Comparison of ENCODE assay signal across 34 mouse cellular contexts in genomic region chr12:82362796-82363195, GRCm38 (mm10).
"Had no signal": no experiment of that assay in that cellular context is flagged by ENCODE, and none has a peak within 500 bp of the region (broad histone marks: within the 10 kb centered on the region; RNA-seq: fewer than 3 reads in every experiment).

No protein-coding gene starts in this region.

- H3K4me3 ChIP-seq: heart, embryonic 12.5 days; heart, embryonic 13.5 days; heart, embryonic 15.5 days; hindbrain, embryonic 10.5 days; hindbrain, embryonic 12.5 days; hindbrain, embryonic 13.5 days; hindbrain, embryonic 15.5 days; kidney, embryonic 15.5 days; layer of hippocampus, adult 2 months; left cerebral cortex, adult 2 months had no signal

- H3K27ac ChIP-seq: heart, embryonic 13.5 days; heart, embryonic 15.5 days; hindbrain, embryonic 10.5 days; hindbrain, embryonic 12.5 days; hindbrain, embryonic 13.5 days; hindbrain, embryonic 14.5 days; hindbrain, embryonic 15.5 days; hindbrain, postnatal 0 days; kidney, embryonic 15.5 days; kidney, postnatal 0 days; layer of hippocampus, adult 2 months; left cerebral cortex, adult 2 months had no signal

- H3K36me3 ChIP-seq: hindbrain, embryonic 15.5 days had no signal

- H3K9me3 ChIP-seq: heart, embryonic 12.5 days; heart, embryonic 13.5 days; heart, embryonic 15.5 days; hindbrain, embryonic 10.5 days; hindbrain, embryonic 12.5 days; hindbrain, embryonic 13.5 days; hindbrain, embryonic 15.5 days; kidney, embryonic 15.5 days had no signal

- ATAC-seq: hindbrain, embryonic 16.5 days; hindbrain, postnatal 0 days; inflammation-experienced regulatory T-cells, adult 6 months; intestine, embryonic 16.5 days; intestine, postnatal 0 days had no signal

- H3K27me3 ChIP-seq: heart, embryonic 12.5 days; heart, embryonic 13.5 days; heart, embryonic 15.5 days; hindbrain, embryonic 12.5 days; hindbrain, embryonic 13.5 days; hindbrain, embryonic 15.5 days; kidney, embryonic 15.5 days had no signal

- H3K9ac ChIP-seq: heart, embryonic 12.5 days; heart, embryonic 13.5 days; heart, embryonic 15.5 days; hindbrain, embryonic 12.5 days; hindbrain, embryonic 13.5 days; hindbrain, embryonic 14.5 days; hindbrain, embryonic 15.5 days; kidney, embryonic 15.5 days had no signal

- H3K4me1 ChIP-seq: hindbrain, embryonic 15.5 days; kidney, embryonic 15.5 days had no signal

- DNase-seq: heart, postnatal 10 days; heart, postnatal 14 days; heart, postnatal 36 days; heart, postnatal 4 days; kidney, adult 11 months; kidney, adult 18-20 months; kidney, adult 2 months; kidney, adult 8-10 months; kidney, adult 9 months; kidney, postnatal 10 days; kidney, postnatal 14 days; kidney, postnatal 25 days; kidney, postnatal 36 days; kidney, postnatal 4 days; layer of hippocampus, adult 9-11 months; layer of hippocampus, postnatal 36 days had no signal

- H3K4me2 ChIP-seq: heart, embryonic 11.5 days; heart, embryonic 12.5 days; heart, embryonic 13.5 days; heart, embryonic 15.5 days; hindbrain, embryonic 12.5 days; hindbrain, embryonic 13.5 days; hindbrain, embryonic 14.5 days; hindbrain, embryonic 15.5 days; kidney, embryonic 15.5 days had no signal
